Mouse (Mus musculus) neutrophil, adult 5-6 weeks (primary cell): Measurements from ENCODE around the gene Slc23a3. TPM values are rescaled to one million over a fixed set of nuclear protein-coding genes. Genes with fewer than 3 reads are reported as not detected.

Source experiments
- ATAC-seq: fragments of 151-379, 151-347 bp; 2 replicates; pipeline ENCODE4 v1.8.0; 2017; ENCODE audit warnings: mild to moderate bottlenecking, moderate TSS enrichment; ENCODE audit not compliant: insufficient number of reproducible peaks, poor library complexity, low FRiP score, severe bottlenecking; ENCODE audit errors: extremely low read depth
- total RNA-seq: library from RNA; stranded (forward); fragments of 200-1000 nt; gene quantifications from 2 replicates; pipeline ENCODE4 v1.2.3, GENCODE M21; 2017

The Slc23a3 gene
- total RNA-seq, 1 experiment from 2014 or later, result not detected

GRCm38 (mm10) chr1:75141486-75142190 is 7.9 kb upstream of the Slc23a3 start:
- ATAC-seq, result peak; percentile 47

GRCm38 (mm10) chr1:75140601-75141190 is 7.0 kb upstream of the Slc23a3 start:
- no peak for ATAC-seq

GRCm38 (mm10) chr1:75138448-75138847 is 4.8 kb upstream of the Slc23a3 start:
- ATAC-seq, result no peak

- ATAC-seq, result no peak
Measured at GRCm38 (mm10) chr1:75136730-75137129, 3.0 kb upstream of the Slc23a3 start.

- no peak for ATAC-seq
Measured at GRCm38 (mm10) chr1:75136293-75136692, 2.6 kb upstream of the Slc23a3 start.

GRCm38 (mm10) chr1:75128641-75129040 is 5.0 kb downstream of the Slc23a3 start:
- no peak for ATAC-seq

- no peak for ATAC-seq
Measured at GRCm38 (mm10) chr1:75125418-75125817, 8.3 kb downstream of the Slc23a3 start.

- ATAC-seq, result peak; percentile 92
Measured at GRCm38 (mm10) chr1:75124346-75125321, 9.1 kb downstream of the Slc23a3 start, which contains the start of gene Nhej1. Gene Nhej1, minus strand, starts transcription at chr1:75125200.

GRCm38 (mm10) chr1:75122211-75122610 is 11.5 kb downstream of the Slc23a3 start:
- ATAC-seq, result no peak

Other genes with a start within 250 kb of the Slc23a3 start
- gene Fev, start 248.5 kb downstream of the Slc23a3 start, total RNA-seq, result not detected in 2 replicates
- gene Cryba2, start 240.7 kb downstream of the Slc23a3 start, total RNA-seq, result not detected in 2 replicates
- gene Cfap65, start 198.3 kb downstream of the Slc23a3 start, total RNA-seq, result not detected in 2 replicates
- not detected in 2 replicates for gene Ihh, start 182.2 kb downstream of the Slc23a3 start, total RNA-seq
- 8.3 and 8.5 TPM in 2 replicates for gene Nhej1, start 8.7 kb downstream of the Slc23a3 start, total RNA-seq
- 126 and 131 TPM in 2 replicates for gene Cnppd1, start 8.8 kb upstream of the Slc23a3 start, total RNA-seq
- 49.4 and 85.1 TPM in 2 replicates for gene Retreg2, start 8.9 kb upstream of the Slc23a3 start, total RNA-seq
- gene Zfand2b, start 34.8 kb upstream of the Slc23a3 start, total RNA-seq, result 62.7 and 63.7 TPM in 2 replicates
- gene Abcb6, start 46.5 kb upstream of the Slc23a3 start, total RNA-seq, result 2.1 and 3.2 TPM in 2 replicates
- gene Ankzf1, start 58.3 kb upstream of the Slc23a3 start, total RNA-seq, result 59.0 and 64.9 TPM in 2 replicates
- gene Atg9a, start 58.3 kb upstream of the Slc23a3 start, total RNA-seq, result 18.2 and 26.2 TPM in 2 replicates
- gene Glb1l, start 76.9 kb upstream of the Slc23a3 start, total RNA-seq, result 13.3 and 16.2 TPM in 2 replicates
- gene Stk16, start 76.9 kb upstream of the Slc23a3 start, total RNA-seq, result 60.2 and 75.4 TPM in 2 replicates
- gene Tuba4a, start 86.0 kb upstream of the Slc23a3 start, total RNA-seq, result 77.0 and 83.7 TPM in 2 replicates
- gene A630095N17Rik, start 98.2 kb upstream of the Slc23a3 start, total RNA-seq, result not detected in 2 replicates
- gene Dnajb2, start 102.5 kb upstream of the Slc23a3 start, total RNA-seq, result 39.7 and 54.4 TPM in 2 replicates
- not detected in 2 replicates for gene Ptprn, start 130.6 kb upstream of the Slc23a3 start, total RNA-seq
- gene Resp18, start 144.5 kb upstream of the Slc23a3 start, total RNA-seq, result not detected in 2 replicates
- gene Dnpep, start 184.1 kb upstream of the Slc23a3 start, total RNA-seq, result 33.1 and 39.0 TPM in 2 replicates
- not detected in 2 replicates for gene Des, start 226.4 kb upstream of the Slc23a3 start, total RNA-seq
- not detected in 2 replicates for gene Speg, start 241.4 kb upstream of the Slc23a3 start, total RNA-seq